Mouse (Mus musculus) liver, embryonic 14.5 days (tissue): ENCODE measurements around the gene Cryaa. TPM values are rescaled to one million over a fixed set of nuclear protein-coding genes. Genes with fewer than 3 reads are reported as not detected.

ENCODE experiments used
- ATAC-seq: fragments of 200-750 bp; cut with Nextera tagmentation; 2 replicates; pipeline ENCODE4 v1.8.0; 2017; ENCODE audit warnings: moderate number of reproducible peaks, mild to moderate bottlenecking, moderate library complexity; ENCODE audit not compliant: insufficient read depth
- DNase-seq, 3 experiments: peaks; one replicate each; pipeline ENCODE4 v3.0.0-alpha.2; 2012 to 2013; ENCODE audit warnings: low read depth in 3 of 3, low spot score in 3 of 3
- H3K27ac ChIP-seq: fragments of 300-500 bp; sonication (generic); 2 replicates; pipeline ENCODE4 v1.5.1; 2014; ENCODE audit warnings: moderate library complexity, mild to moderate bottlenecking, control low read depth, inconsistent platforms
- H3K27me3 ChIP-seq: fragments of 300-500 bp; sonication (generic); 2 replicates; pipeline ENCODE4 v1.6.1; 2014; ENCODE audit warnings: mild to moderate bottlenecking, low read length, moderate library complexity; ENCODE audit not compliant: control insufficient read depth, insufficient read depth
- H3K36me3 ChIP-seq: fragments of 300-500 bp; sonication (generic); replicated peaks from 2 replicates; pipeline ENCODE4 v1.6.1; 2014; ENCODE audit warnings: low read depth; ENCODE audit not compliant: control insufficient read depth, insufficient read depth
- H3K4me1 ChIP-seq, 2 experiments: fragments of 200-500 bp in 1 of 2; fragments of 300-500 bp in 1 of 2; sonication (generic) in 1 of 2; replicated peaks; 2 replicates each; pipeline ENCODE4 v1.6.1; 2012 to 2014; ENCODE audit warnings: antibody characterized with exemption in 1 of 2, inconsistent platforms in 1 of 2, low read length in 1 of 2; ENCODE audit not compliant: control insufficient read depth in 2 of 2, insufficient read depth in 2 of 2
- H3K4me2 ChIP-seq: fragments of 300-500 bp; sonication (generic); 2 replicates; pipeline ENCODE4 v1.6.1; 2014; ENCODE audit warnings: low read depth, mild to moderate bottlenecking, control low read depth, moderate library complexity
- H3K4me3 ChIP-seq, 2 experiments: fragments of 200-500 bp in 1 of 2; fragments of 300-500 bp in 1 of 2; sonication (generic) in 1 of 2; 2 replicates each; pipeline ENCODE4 v1.5.1; 2012 to 2014; ENCODE audit warnings: low read depth in 2 of 2, low read length in 2 of 2, mild to moderate bottlenecking in 2 of 2, control low read depth in 1 of 2, inconsistent platforms in 1 of 2, moderate library complexity in 1 of 2; ENCODE audit not compliant: insufficient read depth in 1 of 2
- H3K9ac ChIP-seq: fragments of 300-500 bp; sonication (generic); replicated peaks from 2 replicates; pipeline ENCODE4 v1.6.1; 2014; ENCODE audit warnings: mild to moderate bottlenecking, control low read depth, moderate library complexity
- H3K9me3 ChIP-seq: fragments of 300-500 bp; sonication (generic); 2 replicates; pipeline ENCODE4 v1.6.1; 2016; ENCODE audit warnings: low read length, mixed read lengths; ENCODE audit not compliant: control insufficient read depth
- CTCF ChIP-seq: IDR thresholded peaks from 2 replicates; pipeline ENCODE4 v1.5.1; 2016; ENCODE audit warnings: antibody characterized with exemption, low read depth, control low read depth
- EP300 ChIP-seq: IDR thresholded peaks from 2 replicates; pipeline ENCODE4 v1.6.1; 2016; ENCODE audit warnings: antibody characterized with exemption, low read depth
- WGBS: fragments of 180-500 bp; shearing (Covaris S2); extraction: QIAGEN DNeasy Blood & Tissue Kit; methylation state at CpG from one replicate; pipeline ENCODE4 v1.1.7; 2014; ENCODE audit not compliant: insufficient replicate concordance; 5-methylcytosine and 5-hydroxymethylcytosine counted together
- polyA plus RNA-seq, 2 experiments: library from polyadenylated mRNA; depleted of rRNA in 1 of 2; stranded (reverse) in 1 of 2; unstranded in 1 of 2; fragments of >200 nt; fragmentation: Nextera tagmentation in 1 of 2; extraction: Ambion mirVana in 1 of 2; gene quantifications; 2 replicates each; pipeline versions ENCODE4 v1.2.1 to v1.2.3; 2012 to 2014

Cryaa gene
- polyA plus RNA-seq, 2 experiments: not detected

DNA sequence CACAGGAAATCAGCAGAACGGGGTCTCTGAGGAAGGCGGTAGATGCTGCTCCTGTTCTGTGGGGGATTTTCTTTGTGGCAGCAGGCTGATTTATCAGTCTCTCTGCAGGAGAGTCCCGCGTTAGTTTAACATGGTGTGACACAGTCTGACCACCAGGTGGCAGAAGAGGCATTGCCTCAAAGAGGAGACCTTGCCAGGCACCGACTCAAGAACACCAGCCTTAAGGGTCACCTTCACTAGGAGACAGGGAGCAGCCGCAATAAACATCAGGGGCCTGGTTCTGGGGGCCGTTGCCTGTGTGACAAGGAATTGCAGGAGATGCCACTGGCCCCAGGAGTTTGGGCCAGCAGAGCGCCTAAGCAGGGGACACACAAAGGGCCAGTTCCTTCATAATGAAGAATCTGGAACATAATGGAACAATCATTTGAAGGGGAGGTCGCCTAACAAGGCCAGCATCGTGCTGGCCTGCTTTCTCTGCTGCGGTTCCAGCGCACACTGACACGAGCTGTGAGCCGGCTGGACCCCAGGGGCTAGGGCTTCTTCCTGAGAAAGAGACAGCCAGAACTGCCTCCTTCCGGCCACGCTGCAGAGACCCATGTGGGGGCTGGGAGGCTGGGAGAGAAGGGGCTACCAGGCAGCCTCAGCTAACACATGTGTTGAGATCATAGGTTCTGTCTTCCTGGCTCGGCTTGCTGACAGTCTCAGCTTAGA is 8.1 kb downstream of the Cryaa start:
- Histone ChIP-seq H3K9me3 (no peaks in the 10 kb centered on the region), H3K27ac (no peak overlapping the region), H3K4me2 (no peak overlapping the region), H3K4me3 (no peak overlapping the region), H3K36me3 (no peaks in the 10 kb centered on the region), H3K9ac (no peak overlapping the region), H3K4me1 (peaks cover 0 to 2% of the 10 kb centered on the region in 2 experiments; a peak in 2 of 4 replicates), H3K27me3 (no peaks in the 10 kb centered on the region)
- TF ChIP-seq CTCF: peak; percentile 94
- TF ChIP-seq EP300: no peak
- ATAC-seq (no peak), DNase-seq (peak; percentile 50 to 55 (median 54))
- 14% methylated on average over 17 of the region's 17 CpGs for WGBS

DNA sequence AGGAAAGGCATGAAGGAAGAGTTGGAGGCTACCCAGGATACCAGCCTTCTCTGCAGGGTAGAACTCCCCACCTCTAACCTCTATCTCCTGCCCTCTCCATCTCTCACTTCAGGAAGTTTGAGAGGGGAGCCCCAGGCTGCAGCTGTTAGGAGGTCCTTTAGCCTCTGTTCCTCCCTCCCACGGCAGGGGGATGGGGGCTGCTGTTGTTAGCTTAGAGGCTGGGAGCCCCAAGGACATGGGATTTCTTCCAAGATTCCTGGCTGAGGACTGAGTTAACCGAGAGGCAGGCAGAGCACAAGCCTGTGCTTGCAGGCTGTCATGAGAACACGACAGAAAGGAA is 8.6 kb downstream of the Cryaa start:
- no peak for ATAC-seq
- WGBS: 42% methylated on average over 3 of the region's 3 CpGs

DNA sequence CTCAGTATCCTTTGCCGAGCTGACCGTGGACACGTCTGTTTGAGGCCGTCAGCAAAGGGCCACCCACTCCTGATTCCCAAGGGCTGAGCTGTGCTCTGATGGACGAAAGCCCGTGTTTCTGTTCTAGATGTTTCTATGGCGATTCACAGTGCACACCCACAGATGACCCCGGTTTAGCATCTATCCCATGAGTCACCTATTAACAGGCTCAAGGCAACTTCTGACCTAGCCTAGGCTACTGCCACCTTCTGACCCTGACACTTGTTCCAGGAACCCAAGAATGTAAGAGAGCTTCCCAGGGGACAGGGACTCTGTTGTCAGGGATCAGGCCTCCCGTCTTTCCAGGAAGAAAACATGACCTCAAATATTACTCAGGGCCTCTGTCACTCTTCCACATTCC is 10.5 kb downstream of the Cryaa start:
- ATAC-seq: no peak
- TF ChIP-seq EP300: no peak
- no peak for TF ChIP-seq CTCF
- H3K27ac ChIP-seq: no peak overlapping the region
- H3K36me3 ChIP-seq: no peaks in the 10 kb centered on the region
- H3K4me3 ChIP-seq: no peak overlapping the region
- no peak overlapping the region for H3K9ac ChIP-seq
- no peak for DNase-seq
- H3K27me3 ChIP-seq: no peaks in the 10 kb centered on the region
- H3K4me1 ChIP-seq: peaks cover 0 to 2% of the 10 kb centered on the region in 2 experiments; a peak in 2 of 4 replicates
- WGBS: 67% methylated on average over 9 of the region's 9 CpGs
- no peak overlapping the region for H3K4me2 ChIP-seq
- H3K9me3 ChIP-seq: no peaks in the 10 kb centered on the region

More for the DNA sequence above, 8.6 kb downstream of the Cryaa start:
- H3K4me2 ChIP-seq: no peak overlapping the region
- peaks cover 0 to 2% of the 10 kb centered on the region in 2 experiments; a peak in 2 of 4 replicates for H3K4me1 ChIP-seq
- H3K9ac ChIP-seq: no peak overlapping the region
- no peaks in the 10 kb centered on the region for H3K27me3 ChIP-seq
- no peak overlapping the region for H3K27ac ChIP-seq
- no peak overlapping the region for H3K4me3 ChIP-seq
- H3K9me3 ChIP-seq: no peaks in the 10 kb centered on the region
- TF ChIP-seq CTCF: no peak
- TF ChIP-seq EP300: no peak
- no peak for DNase-seq
- H3K36me3 ChIP-seq: no peaks in the 10 kb centered on the region

DNA sequence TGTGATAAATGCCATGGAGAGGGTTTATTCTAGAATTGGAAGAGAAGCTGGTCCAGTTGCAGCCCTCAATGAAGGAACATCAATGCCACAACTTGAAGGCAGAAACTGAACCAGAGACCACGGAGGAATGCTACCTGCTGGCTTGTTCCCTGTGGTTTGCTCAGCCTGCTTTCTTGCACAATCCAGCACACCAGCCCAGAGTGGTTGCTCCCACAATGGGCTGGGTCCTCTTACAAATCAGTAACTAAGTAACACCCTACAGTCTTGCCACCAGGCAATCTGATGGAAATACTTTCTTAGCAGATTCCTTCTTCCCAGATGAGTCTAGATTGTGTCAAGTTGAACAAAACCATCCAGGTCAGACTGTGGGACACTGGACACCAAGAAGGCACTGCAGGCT is 12.0 kb downstream of the Cryaa start:
- Histone ChIP-seq H3K36me3 (no peaks in the 10 kb centered on the region), H3K4me1 (peaks cover 0 to 6% of the 10 kb centered on the region in 2 experiments; a peak in 2 of 4 replicates), H3K9me3 (no peaks in the 10 kb centered on the region), H3K27me3 (no peaks in the 10 kb centered on the region), H3K4me3 (no peak overlapping the region), H3K4me2 (no peak overlapping the region), H3K27ac (no peak overlapping the region), H3K9ac (no peak overlapping the region)
- 22% methylated on average over 1 of the region's 1 CpGs for WGBS
- ATAC-seq: no peak
- DNase-seq: no peak
- TF ChIP-seq EP300 (no peak), CTCF (no peak)

DNA sequence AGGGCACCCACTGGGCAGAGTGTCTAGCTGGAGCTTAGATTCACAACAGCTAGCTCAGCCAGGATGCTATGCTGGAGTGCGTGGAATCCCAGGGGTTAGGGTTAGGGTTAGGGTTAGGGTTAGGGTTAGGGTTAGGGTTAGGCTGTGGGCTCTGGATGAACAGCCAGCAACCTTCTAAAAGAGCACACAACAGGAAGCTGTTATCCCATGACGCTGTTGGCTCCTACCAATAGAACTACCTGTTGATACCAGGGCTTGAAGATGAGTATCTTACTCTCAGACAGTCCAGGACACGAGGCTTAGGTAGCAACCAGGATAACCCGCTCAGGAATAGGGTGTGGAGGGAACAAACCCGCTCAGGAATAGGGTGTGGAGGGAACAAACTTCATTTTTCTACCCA is 15.3 kb downstream of the Cryaa start:
- ATAC-seq: no peak
- H3K36me3 ChIP-seq: no peaks in the 10 kb centered on the region
- H3K4me2 ChIP-seq: no peak overlapping the region

More for the DNA sequence above, 15.3 kb downstream of the Cryaa start:
- Histone ChIP-seq H3K9me3 (no peaks in the 10 kb centered on the region), H3K9ac (no peak overlapping the region), H3K4me3 (no peak overlapping the region), H3K27me3 (no peaks in the 10 kb centered on the region), H3K27ac (no peak overlapping the region), H3K4me1 (peaks cover 0 to 6% of the 10 kb centered on the region in 2 experiments; a peak in 2 of 4 replicates)
- 23% methylated on average over 5 of the region's 5 CpGs for WGBS
- no peak for TF ChIP-seq EP300
- no peak for DNase-seq
